Mouse (Mus musculus) megakaryocyte, embryonic 14.5 days (primary cell): ENCODE results near the gene Krt7.

Experiments used
- FLI1 ChIP-seq: IDR thresholded peaks from 2 replicates; pipeline ENCODE4 v1.6.1; 2012; ENCODE audit warnings: low read length, inconsistent platforms, mixed read lengths
- GATA1 ChIP-seq: IDR thresholded peaks from 3 replicates; pipeline ENCODE4 v1.6.1; 2012; ENCODE audit warnings: mixed read lengths, low read length, inconsistent platforms, borderline replicate concordance

DNA sequence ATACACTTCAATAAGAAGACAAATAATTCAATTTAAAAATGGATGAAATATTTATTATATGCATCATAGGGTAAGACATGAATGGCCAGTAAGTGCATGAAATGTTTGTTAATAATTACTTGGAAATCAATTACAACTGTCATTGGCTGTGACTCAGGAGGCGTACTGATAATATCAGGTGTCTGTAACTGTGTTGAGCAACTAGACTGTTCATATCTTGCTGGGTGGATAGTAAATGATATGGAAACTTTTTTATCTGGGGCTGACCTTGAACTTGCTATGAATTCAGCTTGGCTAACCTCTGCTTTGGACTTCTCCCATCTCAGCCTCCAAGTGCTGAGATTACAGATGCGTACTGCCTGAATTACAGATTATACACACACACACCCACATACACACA, 13.2 kb upstream of the Krt7 start:
- TF ChIP-seq FLI1: no peak
- TF ChIP-seq GATA1: no peak
